Mouse (Mus musculus) layer of hippocampus, postnatal 36 days (tissue): ENCODE measurements at regions not wholly inside any gene's neighbourhood (a gene's known extent, or its start where the extent isn't known, plus 50 kb on each side); places are given as distances from the start of the nearest gene placed in this dataset.
"Not testable (repeated sequence)": the region's sequence is repeated elsewhere in the genome, so short reads cannot be mapped to it uniquely, and the experiment has no call there.

ENCODE experiments used
- DNase-seq, 2 experiments: peaks; one replicate each; pipeline ENCODE4 v3.0.0; 2022

DNA sequence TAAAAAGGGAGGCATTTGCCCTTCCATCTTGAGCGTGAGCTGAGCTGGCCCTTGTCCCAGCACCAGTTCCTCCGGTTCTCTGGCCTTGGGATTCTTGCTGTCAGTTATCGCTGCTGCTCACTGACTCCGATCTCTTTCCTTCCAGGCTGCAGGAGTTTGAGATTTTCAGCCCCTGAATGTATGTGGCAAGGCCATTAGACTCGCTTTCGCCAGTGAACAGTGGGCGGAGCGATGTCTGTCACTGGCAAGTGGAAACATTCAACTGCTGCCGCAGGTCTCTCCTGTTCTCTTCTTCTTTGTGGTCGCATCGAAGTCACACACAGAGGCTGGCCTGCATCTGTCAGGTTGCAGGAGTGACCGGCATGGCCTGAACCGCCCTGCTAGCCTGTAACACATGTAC, 104.6 kb upstream of the Jarid2 start:
- no peak for DNase-seq

GRCm38 (mm10) chr13:44625792-44626191, 103.5 kb upstream of the Jarid2 start:
- no peak for DNase-seq

DNA sequence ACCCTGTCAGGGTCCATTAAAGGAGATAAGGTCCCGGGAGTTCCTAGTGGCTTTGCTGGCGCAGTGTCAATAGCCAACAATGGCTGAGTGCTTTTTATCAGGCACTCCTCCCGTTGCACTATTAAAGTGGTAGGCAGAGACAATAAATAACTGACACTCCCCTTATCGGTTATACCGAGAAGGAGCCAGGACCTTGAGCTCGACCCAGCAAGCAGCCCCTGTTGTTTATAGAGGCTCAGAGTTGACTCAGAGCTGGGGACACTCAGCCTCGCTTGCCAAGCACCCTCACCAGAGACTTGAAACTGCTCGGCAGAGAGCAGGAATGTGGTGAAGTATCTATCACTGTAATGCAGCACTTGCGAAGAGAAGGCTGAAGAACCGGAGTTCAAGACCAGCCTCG, 102.5 kb upstream of the Jarid2 start:
- no peak for DNase-seq

- no peak for DNase-seq
Observed at GRCm38 (mm10) chr13:44630061-44630460, 99.2 kb upstream of the Jarid2 start.

- no peak for DNase-seq
Observed at GRCm38 (mm10) chr13:44634616-44635015, 94.7 kb upstream of the Jarid2 start.

DNA sequence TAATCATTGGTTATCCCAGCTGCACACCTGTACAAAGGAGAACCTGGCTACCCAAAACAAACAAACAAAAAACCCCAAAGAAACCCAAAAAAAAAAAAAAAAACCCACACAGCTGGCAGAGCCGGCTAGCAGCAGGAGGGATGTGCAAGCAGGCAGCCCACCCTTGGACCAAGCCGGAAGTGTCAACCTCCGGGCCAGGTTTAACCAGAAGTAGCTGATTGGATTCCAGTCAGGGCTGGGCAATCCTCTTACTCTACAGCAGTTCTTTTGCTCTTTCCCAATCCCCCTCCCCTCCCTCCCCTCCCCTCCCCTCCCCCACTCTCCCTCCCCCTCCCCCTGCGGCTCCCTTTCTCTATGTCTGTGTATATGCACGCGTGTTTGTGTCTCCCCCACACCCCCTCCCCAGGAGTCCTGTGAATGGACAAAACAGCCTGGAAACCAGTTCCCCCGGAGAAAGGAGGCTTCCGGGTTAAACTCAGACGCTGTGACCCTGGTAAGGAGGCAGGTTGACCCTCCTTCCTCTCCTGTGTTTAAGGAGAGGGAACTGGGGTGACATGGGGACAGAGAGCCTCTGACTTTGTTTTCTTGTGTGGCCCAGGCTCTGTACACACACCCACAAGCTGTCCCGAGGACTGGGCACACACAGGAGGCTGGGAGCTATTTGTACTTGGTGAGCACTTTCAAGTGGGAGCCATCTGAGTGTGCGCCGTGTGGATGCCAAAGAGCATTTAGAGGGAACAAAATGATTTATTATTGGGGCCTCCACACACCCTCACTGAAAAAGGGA, 93.9 kb upstream of the Jarid2 start:
- peak in 1 of 2 experiments; percentile 7 for DNase-seq

- DNase-seq: no peak
Observed at GRCm38 (mm10) chr13:44636008-44636335, 93.3 kb upstream of the Jarid2 start.

- DNase-seq: no peak
Observed at GRCm38 (mm10) chr13:44642361-44642760, 86.9 kb upstream of the Jarid2 start.

- no peak for DNase-seq
Observed at GRCm38 (mm10) chr13:44650052-44650451, 79.2 kb upstream of the Jarid2 start.

DNA sequence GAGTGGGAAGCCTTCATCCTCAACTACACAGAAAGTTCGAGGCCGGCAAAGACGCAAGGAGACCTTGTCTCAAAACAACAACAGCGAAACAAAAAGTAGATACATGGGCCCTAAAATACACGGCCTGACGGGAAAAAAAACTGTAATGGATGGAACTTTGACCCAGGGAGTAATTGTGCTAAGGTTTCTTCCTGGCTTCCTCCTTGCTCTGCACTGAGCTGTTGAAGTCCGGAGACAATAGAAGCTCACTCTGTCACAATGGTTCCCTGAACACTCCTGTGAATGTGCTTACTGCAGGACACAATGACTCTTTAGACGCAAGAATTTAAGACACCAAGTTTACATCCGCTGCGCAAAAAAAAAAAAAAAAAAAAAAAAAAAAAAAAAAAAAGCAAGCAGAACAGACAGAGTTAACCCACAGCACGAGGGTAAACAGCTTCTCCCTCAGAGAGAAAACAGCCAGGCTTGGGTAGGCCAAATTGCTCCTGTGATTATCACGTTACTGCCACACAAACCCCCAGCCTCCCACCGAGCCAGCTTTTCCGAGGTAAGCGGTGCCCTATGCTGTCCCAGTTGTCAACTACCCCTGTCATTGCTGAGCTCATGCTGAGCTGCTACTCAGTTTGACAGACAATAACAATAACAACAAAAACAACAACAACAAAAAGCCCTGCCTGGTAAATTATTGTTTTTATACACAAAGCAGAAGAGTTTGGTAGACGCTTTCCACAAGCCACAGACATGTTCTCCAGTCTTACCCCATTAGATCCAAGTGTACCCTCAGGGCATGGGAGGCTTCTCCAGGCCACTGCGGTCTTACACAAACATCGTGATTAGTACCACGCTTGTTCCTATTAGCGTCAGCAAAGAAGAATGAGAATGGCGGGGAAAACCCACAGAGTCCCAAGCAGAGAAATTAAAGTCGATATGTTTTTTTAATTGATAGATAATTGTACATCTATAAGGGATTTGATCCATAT, 77.7 kb upstream of the Jarid2 start:
- DNase-seq: no peak

- DNase-seq: peak; percentile 38 to 49
Observed at GRCm38 (mm10) chr13:44657905-44658414, 71.3 kb upstream of the Jarid2 start.

- no peak for DNase-seq
Observed at GRCm38 (mm10) chr13:44659861-44660260, 69.4 kb upstream of the Jarid2 start.

DNA sequence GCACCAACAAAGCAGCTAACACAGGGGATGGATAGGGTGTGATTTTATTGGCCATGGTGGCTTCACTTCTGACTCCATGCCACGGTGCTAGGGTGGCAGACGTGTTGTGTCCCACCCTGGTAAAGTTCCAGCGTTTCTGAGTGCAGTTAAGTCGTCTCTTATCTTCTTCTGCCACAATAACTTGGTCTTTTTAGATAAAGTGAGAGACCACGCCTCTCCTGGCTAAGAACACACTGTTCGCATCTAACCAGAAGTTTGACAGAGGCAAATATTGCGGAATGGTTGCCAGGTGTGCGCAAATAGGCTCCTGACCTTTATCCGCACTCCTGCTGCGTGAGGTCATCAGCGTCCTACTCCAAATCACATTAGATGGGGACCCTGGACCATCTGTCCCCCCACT, 66.2 kb upstream of the Jarid2 start:
- no peak for DNase-seq

DNA sequence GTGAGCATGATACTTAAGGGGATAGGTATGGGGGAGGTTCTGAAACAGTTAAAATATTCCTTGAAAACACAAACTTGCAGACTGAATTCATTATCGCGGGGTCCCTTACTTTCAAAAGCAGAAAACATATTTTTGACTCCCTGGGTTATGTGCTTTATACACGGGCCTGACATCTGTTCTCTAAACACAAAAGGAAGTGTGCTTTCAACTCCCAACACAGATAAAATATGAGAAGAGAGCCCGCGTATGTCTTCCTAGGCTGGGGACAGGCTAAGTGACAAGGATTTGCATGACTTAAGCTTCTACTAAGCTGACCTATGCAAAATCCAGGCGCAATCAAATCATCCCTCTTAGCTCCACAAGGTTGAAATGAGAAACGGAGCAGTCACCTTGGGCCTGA, 65.5 kb upstream of the Jarid2 start:
- DNase-seq: no peak

- no peak for DNase-seq
Observed at GRCm38 (mm10) chr13:44669761-44670160, 59.5 kb upstream of the Jarid2 start.

- peak in 1 of 2 experiments; percentile 11 for DNase-seq
Observed at GRCm38 (mm10) chr13:44673337-44673966, 55.8 kb upstream of the Jarid2 start.

DNA sequence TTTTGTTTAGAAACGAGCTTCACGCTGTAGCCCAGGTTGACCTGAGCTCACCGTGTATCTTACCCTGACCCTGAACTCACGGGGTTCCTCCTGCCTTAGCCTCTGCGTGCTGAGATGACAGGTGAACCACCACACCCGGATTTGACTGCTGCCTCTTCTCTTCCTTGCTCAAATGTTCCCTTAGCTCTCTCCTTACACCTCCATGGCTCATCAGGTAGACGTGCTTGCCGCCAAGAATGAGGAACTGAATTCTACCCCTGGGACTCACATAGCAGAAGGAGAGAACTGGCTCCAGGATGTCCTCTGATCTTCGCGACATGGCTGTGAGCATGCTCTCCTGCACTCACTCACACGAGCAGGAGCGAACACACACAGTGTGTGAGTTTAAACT, 55.3 kb upstream of the Jarid2 start:
- no peak for DNase-seq

DNA sequence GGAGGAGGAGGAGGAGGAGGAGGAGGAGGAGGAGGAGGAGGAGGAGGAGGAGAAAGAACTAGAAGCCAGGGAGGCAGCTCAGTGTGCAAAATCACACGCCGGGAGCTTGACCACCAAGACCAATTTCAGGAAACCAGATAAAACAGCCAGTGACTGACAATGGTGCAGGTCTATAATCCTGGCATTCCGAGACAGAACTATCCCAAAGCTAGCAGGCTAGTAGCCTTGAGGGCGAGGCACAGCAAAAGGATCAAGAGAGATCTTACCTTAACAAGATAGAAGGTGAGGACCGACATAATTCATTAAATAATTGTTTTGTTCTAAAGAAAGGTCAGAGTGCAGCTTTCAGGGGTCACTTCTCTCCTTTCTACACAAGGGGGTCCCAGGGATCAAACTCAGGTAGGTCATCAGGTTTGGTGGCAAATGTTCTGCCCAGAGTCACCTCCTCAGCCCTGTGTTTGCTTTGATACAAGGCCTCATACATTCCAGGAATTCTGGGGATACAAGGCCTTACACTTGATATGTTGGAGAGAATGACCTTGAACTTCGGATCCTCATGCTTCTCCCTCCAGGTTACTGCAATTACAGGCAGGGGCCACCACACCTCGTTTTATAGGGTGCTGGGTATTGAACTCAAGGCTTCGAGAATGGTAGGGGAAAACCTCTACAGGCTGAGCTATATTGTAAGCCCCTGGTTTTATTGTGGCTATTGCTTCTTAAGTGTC, 54.2 kb upstream of the Jarid2 start:
- DNase-seq: no peak

- DNase-seq: no peak
Observed at GRCm38 (mm10) chr13:44676041-44676440, 53.2 kb upstream of the Jarid2 start.

DNA sequence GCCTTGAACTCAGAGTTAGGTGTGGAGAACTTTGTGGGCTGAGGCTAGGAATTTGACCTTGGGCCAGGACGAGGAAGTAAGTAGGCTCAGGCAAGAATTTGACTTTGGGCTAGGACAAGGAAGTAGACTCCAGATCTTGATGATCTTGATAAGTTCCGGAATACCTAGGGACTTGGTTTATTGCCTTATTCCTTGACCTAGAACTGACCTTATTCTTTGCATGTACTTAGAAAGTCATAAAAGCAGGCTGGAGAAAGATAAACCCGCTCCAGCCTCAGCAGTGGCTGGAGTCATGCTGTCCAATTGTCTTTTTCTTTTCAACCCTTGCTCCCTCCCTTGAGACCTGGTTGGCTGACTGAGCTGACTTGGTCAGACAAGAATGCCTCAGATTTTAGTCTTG, 51.2 kb upstream of the Jarid2 start:
- DNase-seq: no peak

- DNase-seq: not testable (repeated sequence)
Observed at GRCm38 (mm10) chr13:44679457-44679856, 49.8 kb upstream of the Jarid2 start.
